Mouse (Mus musculus) neutrophil, adult 59 days (primary cell): ENCODE measurements around the gene Slc4a5. TPM values are rescaled to one million over a fixed set of nuclear protein-coding genes. Genes with fewer than 3 reads are reported as not detected.

ENCODE experiments used
- total RNA-seq, 2 experiments: library from RNA; stranded (reverse); gene quantifications; 1 replicate in 1 of 2; 2 replicates in 1 of 2; pipeline ENCODE4 v1.2.4; 2023

Slc4a5 gene
- total RNA-seq, result not detected

DNA sequence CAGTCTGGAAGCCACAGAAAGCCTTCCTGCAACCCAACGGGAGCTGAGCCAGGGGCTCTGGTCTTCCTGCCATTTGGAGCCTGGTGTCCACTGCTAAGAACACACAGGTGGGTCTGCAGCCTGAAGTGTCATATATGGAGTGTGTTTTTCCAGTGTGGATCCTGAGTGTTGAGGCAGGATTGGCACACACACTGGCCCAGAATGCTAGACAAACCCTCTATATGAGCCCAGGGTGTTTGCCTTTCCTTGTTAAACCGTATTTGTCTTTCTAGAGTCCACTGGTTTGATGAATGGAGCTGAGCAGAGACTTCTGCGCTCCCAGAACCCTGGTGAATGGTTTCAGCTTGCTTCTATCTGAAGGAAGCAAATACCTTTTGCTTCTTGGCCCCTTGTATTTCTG, at the start of gene Slc4a5:
TSS of gene Slc4a5 (plus strand) at position 15 of the 400 bp plus-strand sequence.

DNA sequence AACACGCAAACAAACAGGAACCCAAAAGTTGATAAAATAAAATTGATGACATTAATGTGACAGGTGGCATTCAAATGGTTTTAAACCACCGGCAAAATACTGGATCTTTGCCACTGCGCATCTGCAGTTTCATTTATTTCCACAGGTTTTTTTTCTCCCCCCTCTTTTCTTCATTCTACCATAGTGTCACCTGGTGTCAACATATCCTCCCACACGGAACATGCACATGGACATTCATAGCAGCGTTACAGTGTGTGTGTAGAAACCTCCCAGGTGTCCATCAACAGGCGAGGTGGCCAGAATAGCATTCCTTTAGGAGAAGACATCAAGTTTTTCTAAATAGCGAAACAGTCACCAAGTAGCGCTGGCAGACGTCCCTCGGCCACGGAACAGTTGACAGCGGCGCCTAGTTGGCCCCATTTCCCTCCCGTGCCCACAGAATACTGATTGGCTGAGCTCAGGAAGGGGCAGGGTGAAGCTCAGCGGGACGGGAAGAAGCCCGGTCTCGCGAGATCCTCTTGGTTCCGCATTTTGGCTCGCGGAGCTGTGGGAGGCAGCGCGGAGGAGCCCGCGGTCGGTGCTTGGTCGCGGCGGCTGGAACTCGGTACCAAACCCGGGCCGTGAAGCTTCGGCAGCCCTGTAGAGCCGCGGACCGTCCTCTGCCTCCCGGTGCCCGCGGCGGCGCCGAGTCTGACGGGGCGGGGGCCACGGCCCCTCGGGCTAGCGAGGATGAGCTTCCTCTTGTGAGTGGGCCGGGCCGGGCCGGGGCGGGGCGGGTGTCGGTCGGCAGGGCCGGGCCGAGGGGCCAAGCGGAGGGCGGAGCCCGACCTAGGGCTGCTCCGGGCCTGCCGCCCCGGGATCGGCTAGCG, 106.1 kb downstream of the Slc4a5 start, which contains the start of the genes Mthfd2 and Mob1a:
TSS of gene Mthfd2 (minus strand) at position 384 of the 869 bp plus-strand sequence.
TSS of gene Mob1a (plus strand) at position 492 of the 869 bp plus-strand sequence.

DNA sequence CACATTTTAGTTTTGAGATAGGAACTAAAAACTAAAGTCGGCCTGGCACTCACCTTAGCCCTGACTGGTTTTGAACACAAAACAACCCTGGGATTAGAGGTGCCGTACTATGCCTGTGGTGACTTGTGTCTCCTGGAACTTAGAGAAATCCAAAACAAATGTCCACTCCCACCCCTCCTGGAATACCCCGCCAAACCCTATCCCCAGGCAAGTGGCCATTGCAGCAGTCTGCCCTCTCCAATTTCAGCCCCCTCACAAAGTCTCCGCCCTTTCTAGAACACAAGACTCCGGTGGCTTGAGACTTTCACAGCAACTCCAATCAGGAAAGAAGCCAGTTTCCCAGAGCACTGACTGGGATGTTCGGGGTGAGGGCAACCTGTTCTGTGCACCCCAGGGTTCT, 129.2 kb downstream of the Slc4a5 start, which contains the start of gene Bola3:
TSS of gene Bola3 (plus strand) at position 275 of the 400 bp plus-strand sequence.

Other genes with a start within 250 kb of the Slc4a5 start
- gene Dok1, start 186.4 kb upstream of the Slc4a5 start, total RNA-seq, result 10 to 100 TPM; 25.4 to 32.9 TPM
- gene Loxl3, start 185.7 kb upstream of the Slc4a5 start, total RNA-seq, result under 1 TPM; 0.33 to 0.64 TPM
- 100 to 1,000 TPM; 211 to 234 TPM for gene Aup1, start 165.3 kb upstream of the Slc4a5 start, total RNA-seq
- 10 to 100 TPM; 46.8 to 56.0 TPM for gene Htra2, start 164.6 kb upstream of the Slc4a5 start, total RNA-seq
- gene Dqx1, start 162.0 kb upstream of the Slc4a5 start, total RNA-seq, result 1 to 10 TPM; 5.6 to 5.9 TPM
- gene Tlx2, start 149.5 kb upstream of the Slc4a5 start, total RNA-seq, result not detected
- gene Pcgf1, start 142.0 kb upstream of the Slc4a5 start, total RNA-seq, result 10 to 100 TPM; 14.6 to 19.6 TPM
- gene Lbx2, start 133.5 kb upstream of the Slc4a5 start, total RNA-seq, result under 1 TPM in 1 of 2 experiments, not detected in 1; 0.60 TPM
- gene Ccdc142, start 118.2 kb upstream of the Slc4a5 start, total RNA-seq, result 1 to 10 TPM; 4.9 to 7.7 TPM
- 1 to 10 TPM; 4.2 to 4.9 TPM for gene Gm42688, start 118.2 kb upstream of the Slc4a5 start, total RNA-seq
- gene Mrpl53, start 110.8 kb upstream of the Slc4a5 start, total RNA-seq, result 10 to 100 TPM; 23.8 to 24.2 TPM
- gene Mogs, start 104.3 kb upstream of the Slc4a5 start, total RNA-seq, result 10 to 100 TPM; 30.9 to 31.2 TPM
- gene Wbp1, start 98.3 kb upstream of the Slc4a5 start, total RNA-seq, result 10 to 100 TPM; 31.6 to 34.0 TPM
- gene Ino80b, start 94.4 kb upstream of the Slc4a5 start, total RNA-seq, result 10 to 100 TPM; 16.4 to 22.2 TPM
- under 1 TPM; 0.46 to 0.78 TPM for gene Rtkn, start 84.4 kb upstream of the Slc4a5 start, total RNA-seq
- not detected for gene Wdr54, start 63.4 kb upstream of the Slc4a5 start, total RNA-seq
- not detected for gene 1700003E16Rik, start 63.4 kb upstream of the Slc4a5 start, total RNA-seq
- gene Dctn1, start 53.9 kb upstream of the Slc4a5 start, total RNA-seq, result 100 to 1,000 TPM; 113 to 130 TPM
- 10 to 100 TPM; 18.9 to 26.7 TPM for gene Mthfd2, start 106.1 kb downstream of the Slc4a5 start, total RNA-seq
- gene Mob1a, start 106.2 kb downstream of the Slc4a5 start, total RNA-seq, result 100 to 1,000 TPM; 153 to 159 TPM
- 10 to 100 TPM; 14.0 to 15.7 TPM for gene Bola3, start 129.3 kb downstream of the Slc4a5 start, total RNA-seq
- gene Tet3, start 239.3 kb downstream of the Slc4a5 start, total RNA-seq, result 10 to 100 TPM; 63.5 to 67.4 TPM